ENCODE assay signal across 23 mouse cellular contexts in the genomic region with DNA sequence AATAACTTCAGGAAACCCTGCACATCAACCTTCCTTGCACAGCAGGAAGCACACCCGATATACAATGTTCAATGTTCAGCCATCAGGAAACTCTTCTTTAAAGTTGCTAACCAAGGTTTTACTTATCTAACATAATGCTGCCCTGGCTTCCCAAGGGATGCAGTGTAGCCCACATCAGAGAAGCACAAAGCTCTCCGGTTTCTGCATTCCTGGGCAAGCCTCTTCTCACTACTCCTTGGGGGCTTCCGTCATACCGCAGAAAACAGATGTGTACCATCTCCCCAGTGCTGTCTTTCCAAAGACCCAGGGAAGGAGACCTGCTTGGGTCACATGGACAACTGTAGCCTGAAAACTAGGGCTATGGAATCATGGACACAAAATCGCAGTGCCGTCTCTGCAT.
"Had no signal": no experiment of that assay in that cellular context is flagged by ENCODE, and none has a peak within 500 bp of the region (broad histone marks: within the 10 kb centered on the region; RNA-seq: fewer than 3 reads in every experiment).

No protein-coding gene starts in this region.

- H3K4me2 ChIP-seq: heart, embryonic 11.5 days; heart, embryonic 13.5 days; heart, embryonic 15.5 days; hindbrain, embryonic 13.5 days; hindbrain, embryonic 15.5 days; limb, embryonic 12.5 days; limb, embryonic 15.5 days; liver, embryonic 13.5 days; liver, embryonic 15.5 days had no signal

- H3K4me3 ChIP-seq: heart, embryonic 13.5 days; heart, embryonic 15.5 days; hindbrain, embryonic 13.5 days; hindbrain, embryonic 15.5 days; limb, embryonic 12.5 days; limb, embryonic 15.5 days; liver, embryonic 13.5 days; liver, embryonic 15.5 days had no signal

- H3K27me3 ChIP-seq: heart, embryonic 13.5 days; heart, embryonic 15.5 days; hindbrain, embryonic 13.5 days; hindbrain, embryonic 15.5 days; limb, embryonic 12.5 days; limb, embryonic 15.5 days; liver, embryonic 13.5 days had no signal

- DNase-seq: gastrocnemius, postnatal 14 days; gastrocnemius, postnatal 36 days; heart, adult 18-20 months; heart, postnatal 14 days; heart, postnatal 36 days; kidney, adult 11 months; kidney, adult 2 months; kidney, postnatal 14 days; kidney, postnatal 36 days; layer of hippocampus, adult 9-11 months; layer of hippocampus, postnatal 36 days; left cerebral cortex, postnatal 4 days; liver, embryonic 13.5 days had no signal

- ATAC-seq: hindbrain, postnatal 0 days; intestine, embryonic 16.5 days had no signal

- H3K36me3 ChIP-seq: heart, embryonic 13.5 days; heart, embryonic 15.5 days; hindbrain, embryonic 13.5 days; hindbrain, embryonic 15.5 days; limb, embryonic 12.5 days; limb, embryonic 15.5 days; liver, embryonic 13.5 days; liver, embryonic 15.5 days had no signal

- H3K9me3 ChIP-seq: heart, embryonic 13.5 days; heart, embryonic 15.5 days; hindbrain, embryonic 13.5 days; hindbrain, embryonic 15.5 days; limb, embryonic 12.5 days; limb, embryonic 15.5 days; liver, embryonic 13.5 days; liver, embryonic 15.5 days had no signal

- H3K27ac ChIP-seq: heart, embryonic 13.5 days; heart, embryonic 15.5 days; hindbrain, embryonic 15.5 days; hindbrain, postnatal 0 days; limb, embryonic 12.5 days; limb, embryonic 15.5 days; liver, embryonic 13.5 days; liver, embryonic 15.5 days had no signal

- H3K4me1 ChIP-seq: heart, embryonic 15.5 days; liver, embryonic 13.5 days; liver, embryonic 15.5 days had no signal

- H3K9ac ChIP-seq: heart, embryonic 13.5 days; heart, embryonic 15.5 days; hindbrain, embryonic 13.5 days; hindbrain, embryonic 15.5 days; limb, embryonic 12.5 days; limb, embryonic 15.5 days; liver, embryonic 13.5 days; liver, embryonic 15.5 days had no signal
